Mouse (Mus musculus) olfactory bulb, adult 2 months (tissue): ENCODE data around the gene Fam19a2. TPM values are rescaled to one million over a fixed set of nuclear protein-coding genes. Genes with fewer than 3 reads are reported as not detected.

Experiments
- H3K27ac ChIP-seq: fragments of 200-500 bp; 2 replicates; pipeline ENCODE4 v1.5.1; 2012; ENCODE audit warnings: low read depth, low read length; ENCODE audit not compliant: insufficient read depth
- H3K4me1 ChIP-seq: fragments of 200-500 bp; 2 replicates; pipeline ENCODE4 v1.6.1; 2012; ENCODE audit warnings: low read length; ENCODE audit not compliant: control insufficient read depth, insufficient read depth
- H3K4me3 ChIP-seq: fragments of 200-500 bp; 2 replicates; pipeline ENCODE4 v1.5.1; 2012; ENCODE audit warnings: mild to moderate bottlenecking, low read depth, low read length, moderate library complexity; ENCODE audit not compliant: insufficient read depth
- CTCF ChIP-seq: fragments of 200-500 bp; IDR thresholded peaks from 2 replicates; pipeline ENCODE4 v1.5.1; 2012; ENCODE audit warnings: low read depth, mild to moderate bottlenecking, low read length, moderate library complexity; ENCODE audit not compliant: insufficient read depth
- POLR2A ChIP-seq: fragments of 200-500 bp; IDR thresholded peaks from 2 replicates; pipeline ENCODE4 v1.6.1; 2012; ENCODE audit warnings: mild to moderate bottlenecking, low read depth, low read length, moderate library complexity; ENCODE audit not compliant: insufficient read depth
- WGBS: fragments of 180-500 bp; shearing (Covaris S2); methylation state at CpG from one replicate; pipeline ENCODE4 v1.1.7; 2018; 5-methylcytosine and 5-hydroxymethylcytosine counted together
- polyA plus RNA-seq: library from polyadenylated mRNA; stranded (reverse); fragments of >200 nt; gene quantifications from 2 replicates; pipeline ENCODE4 v1.2.4, GENCODE M21; 2012; ENCODE audit warnings: low replicate concordance; ENCODE audit not compliant: missing spikeins, insufficient read depth, insufficient read length

The Fam19a2 gene
- polyA plus RNA-seq, 1 experiment, result not detected

DNA sequence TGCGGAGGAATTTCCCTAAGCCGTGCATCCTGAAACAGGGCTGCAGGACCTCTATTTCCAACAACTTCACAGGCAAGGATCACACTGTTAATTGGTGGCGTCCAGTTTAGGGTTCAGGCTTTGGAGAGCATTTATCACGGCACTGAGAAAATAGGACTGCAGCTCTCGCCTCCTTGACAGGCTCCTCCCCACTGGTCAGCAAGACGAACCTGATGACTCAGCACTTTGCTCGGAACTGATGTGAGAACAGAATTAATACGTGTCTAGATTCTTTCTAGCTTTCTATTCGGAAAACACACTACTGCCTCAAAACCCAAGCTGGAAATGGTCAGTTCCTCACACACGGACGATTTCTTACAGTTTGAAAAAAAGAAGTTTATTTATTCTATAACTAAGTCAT, 10.8 kb downstream of the Fam19a2 start:
- TF ChIP-seq CTCF, result no peak
- TF ChIP-seq POLR2A, result no peak
- 73% methylated on average over 11 of the region's 11 CpGs for WGBS
- H3K27ac ChIP-seq, result no peak overlapping the region
- no peak overlapping the region for H3K4me3 ChIP-seq
- no peaks in the 10 kb centered on the region for H3K4me1 ChIP-seq

DNA sequence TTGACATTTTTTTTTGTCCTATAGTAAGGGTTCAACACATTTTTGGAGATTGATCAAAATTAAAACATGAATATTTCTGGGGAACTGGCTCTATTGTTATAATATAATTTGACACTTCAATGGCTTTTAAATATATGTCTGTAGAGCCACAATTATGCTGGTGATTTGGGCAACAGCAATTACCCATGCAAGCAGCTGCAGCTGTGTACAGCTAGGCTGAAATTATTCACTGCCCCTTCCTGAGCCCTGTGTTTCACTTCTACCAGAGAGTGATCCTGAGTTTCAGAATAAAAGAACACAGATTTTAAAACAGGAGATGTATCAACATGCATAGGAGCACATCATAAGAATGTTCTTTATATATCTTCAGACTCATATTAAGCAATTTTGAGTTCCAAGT, 43.5 kb downstream of the Fam19a2 start:
- H3K27ac ChIP-seq, result no peak overlapping the region
- TF ChIP-seq POLR2A, result no peak
- no peak for TF ChIP-seq CTCF
- no peak overlapping the region for H3K4me3 ChIP-seq
- H3K4me1 ChIP-seq, result no peaks in the 10 kb centered on the region

DNA sequence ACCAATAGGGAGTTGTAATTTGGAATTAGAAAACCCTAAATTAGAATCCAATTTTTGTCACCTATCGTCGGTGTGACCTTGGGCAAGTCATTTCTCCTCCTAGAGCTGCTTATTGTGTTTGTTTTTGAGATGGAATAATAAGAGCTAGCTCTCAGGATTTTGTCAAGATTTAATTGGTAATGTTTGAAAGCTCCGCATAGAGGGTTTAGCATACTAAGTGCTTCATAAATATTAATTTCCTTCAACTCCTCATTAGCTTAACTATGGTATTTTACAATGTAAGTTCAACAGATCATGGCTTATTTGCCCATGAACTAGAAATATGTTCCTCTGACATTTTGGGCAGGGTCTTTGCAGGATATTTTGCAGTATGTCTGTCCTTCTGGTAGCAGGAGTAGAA, 62.5 kb downstream of the Fam19a2 start:
- no peak for TF ChIP-seq POLR2A
- TF ChIP-seq CTCF, result no peak
- WGBS, result 60% methylated on average over 3 of the region's 3 CpGs
- Histone ChIP-seq H3K27ac (no peak overlapping the region), H3K4me3 (no peak overlapping the region), H3K4me1 (no peaks in the 10 kb centered on the region)

- no peak for TF ChIP-seq CTCF
- TF ChIP-seq POLR2A, result no peak
- WGBS, result 94% methylated on average over 5 of the region's 5 CpGs
- no peaks in the 10 kb centered on the region for H3K4me1 ChIP-seq
- H3K4me3 ChIP-seq, result no peak overlapping the region
- H3K27ac ChIP-seq, result no peak overlapping the region
Measured at GRCm38 (mm10) chr10:123341280-123341679, 77.5 kb downstream of the Fam19a2 start.

DNA sequence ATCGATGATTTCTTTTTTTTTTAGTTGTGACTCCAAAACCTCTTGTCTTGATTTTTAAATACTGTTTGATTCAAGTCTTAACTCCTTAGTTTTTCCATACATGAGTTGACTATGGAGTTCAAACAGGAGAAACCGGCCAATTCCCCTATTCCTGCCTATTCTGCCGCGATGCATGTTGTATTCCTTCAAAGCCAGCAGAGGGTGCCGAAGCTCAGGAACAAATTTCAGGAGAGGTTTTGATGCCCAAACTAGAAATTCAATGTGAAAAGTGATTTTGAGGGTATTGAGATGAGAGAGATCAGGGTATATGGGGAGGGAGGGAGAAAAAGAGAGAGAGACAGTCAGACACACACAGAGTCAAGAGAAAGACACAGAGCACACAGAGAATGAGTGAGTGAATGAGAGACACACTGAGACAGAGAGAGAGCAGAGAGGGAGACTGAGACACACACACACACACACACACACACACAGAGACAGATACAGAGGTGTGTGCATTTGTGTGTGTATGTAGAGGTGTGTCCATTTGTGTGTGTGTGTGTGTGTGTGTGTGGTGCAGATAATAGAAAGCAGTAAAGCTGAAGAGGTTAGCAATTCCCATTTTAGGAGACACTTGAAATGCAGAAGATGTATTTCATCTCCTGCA, 78.9 kb downstream of the Fam19a2 start:
- WGBS, result 18% methylated on average over 5 of the region's 5 CpGs
- Histone ChIP-seq H3K4me1 (no peaks in the 10 kb centered on the region), H3K27ac (no peak overlapping the region), H3K4me3 (no peak overlapping the region)
- no peak for TF ChIP-seq POLR2A
- no peak for TF ChIP-seq CTCF

- 95% methylated on average over 8 of the region's 8 CpGs for WGBS
- H3K4me3 ChIP-seq, result no peak overlapping the region
- TF ChIP-seq POLR2A (no peak), CTCF (no peak)
- no peak overlapping the region for H3K27ac ChIP-seq
- H3K4me1 ChIP-seq, result no peaks in the 10 kb centered on the region
Measured at GRCm38 (mm10) chr10:123346301-123346700, 82.5 kb downstream of the Fam19a2 start.

- TF ChIP-seq POLR2A (no peak), CTCF (no peak)
- Histone ChIP-seq H3K4me3 (no peak overlapping the region), H3K27ac (no peak overlapping the region), H3K4me1 (no peaks in the 10 kb centered on the region)
- 88% methylated on average over 5 of the region's 5 CpGs for WGBS
Measured at GRCm38 (mm10) chr10:123353667-123354066, 89.9 kb downstream of the Fam19a2 start.

GRCm38 (mm10) chr10:123357010-123357409, 93.2 kb downstream of the Fam19a2 start:
- WGBS, result 90% methylated on average over 6 of the region's 6 CpGs
- H3K4me1 ChIP-seq, result no peaks in the 10 kb centered on the region
- no peak overlapping the region for H3K27ac ChIP-seq
- no peak for TF ChIP-seq POLR2A
- TF ChIP-seq CTCF, result no peak
- H3K4me3 ChIP-seq, result no peak overlapping the region

DNA sequence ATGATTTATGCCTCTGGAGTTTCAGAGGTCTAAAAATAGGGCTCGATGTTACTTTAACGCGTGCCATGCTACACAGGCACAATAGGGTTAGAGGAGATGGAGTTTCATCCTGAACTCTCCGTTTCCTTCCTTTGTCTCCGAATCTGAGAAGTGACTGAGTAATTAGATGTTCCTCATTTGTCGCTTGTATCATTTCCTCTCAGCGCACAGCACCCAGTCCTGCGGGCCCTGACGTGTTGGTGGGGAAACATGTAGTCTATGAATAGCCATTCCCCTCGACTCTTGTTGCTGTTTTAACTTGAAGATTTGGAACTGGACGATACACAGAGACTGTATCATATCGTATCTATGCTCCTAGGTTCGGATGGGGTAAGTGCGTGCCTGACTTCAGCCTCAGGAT, 96.7 kb downstream of the Fam19a2 start:
- TF ChIP-seq CTCF, result no peak
- TF ChIP-seq POLR2A, result no peak
- Histone ChIP-seq H3K27ac (no peak overlapping the region), H3K4me1 (no peaks in the 10 kb centered on the region), H3K4me3 (no peak overlapping the region)
- whole genome bisulfite sequencing, result 51% methylated on average over 14 of the region's 14 CpGs

GRCm38 (mm10) chr10:123364628-123365027, 100.8 kb downstream of the Fam19a2 start:
- 55% methylated on average over 4 of the region's 4 CpGs for WGBS
- Histone ChIP-seq H3K27ac (no peak overlapping the region), H3K4me1 (no peaks in the 10 kb centered on the region), H3K4me3 (no peak overlapping the region)
- TF ChIP-seq CTCF (no peak), POLR2A (no peak)
